Mouse (Mus musculus) ES-Bruce4 (cell line): ENCODE measurements around the gene Mdm2.

Experiments used
- CTCF ChIP-seq: IDR thresholded peaks from one replicate; pipeline ENCODE4 v1.8.1; 2011; ENCODE audit warnings: low read depth, low read length
- EP300 ChIP-seq: IDR thresholded peaks from 2 replicates; pipeline ENCODE4 v1.6.1; 2011; ENCODE audit warnings: low read depth, low read length; ENCODE audit not compliant: insufficient read depth
- POLR2A ChIP-seq: IDR thresholded peaks from one replicate; pipeline ENCODE4 v1.8.1; 2011; ENCODE audit warnings: low read length; ENCODE audit not compliant: insufficient read depth

DNA sequence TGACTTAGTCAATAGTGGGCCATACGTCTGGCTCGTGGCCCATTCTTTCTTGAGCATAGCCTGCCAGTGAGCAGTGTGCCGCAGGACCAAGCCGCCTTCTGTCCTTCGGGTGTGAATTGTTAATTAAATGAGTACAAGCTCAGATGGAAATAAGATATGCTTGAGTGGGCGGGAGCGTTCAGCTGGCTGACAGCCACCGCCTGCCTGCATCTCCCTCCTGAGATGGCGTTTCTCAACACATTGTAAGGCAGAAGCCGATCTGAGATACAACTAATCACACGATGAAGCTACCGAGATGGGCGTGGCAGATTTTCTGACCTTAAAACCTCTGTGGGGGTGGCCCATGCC is 63.4 kb downstream of the Mdm2 start:
- TF ChIP-seq POLR2A, result no peak
- no peak for TF ChIP-seq CTCF
- no peak for TF ChIP-seq EP300
